Mouse (Mus musculus) C2C12 (cell line): ENCODE measurements around the gene Camk2n1. TPM values are rescaled to one million over a fixed set of nuclear protein-coding genes. Genes with fewer than 3 reads are reported as not detected.

Source experiments
- H3K27me3 ChIP-seq: one replicate; pipeline ENCODE4 v1.6.1; 2011; ENCODE audit not compliant: control insufficient read depth, insufficient read depth, insufficient read length
- H3K36me3 ChIP-seq: one replicate; pipeline ENCODE4 v1.6.1; 2011; ENCODE audit not compliant: control insufficient read depth, insufficient read depth
- H3K4me3 ChIP-seq: one replicate; pipeline ENCODE4 v1.5.1; 2011; ENCODE audit warnings: mild to moderate bottlenecking, control low read depth; ENCODE audit not compliant: poor library complexity, insufficient read depth, severe bottlenecking
- H3K79me2 ChIP-seq: one replicate; pipeline ENCODE4 v1.6.1; 2011; ENCODE audit not compliant: control insufficient read depth, insufficient read depth
- H3K79me3 ChIP-seq: one replicate; pipeline ENCODE4 v1.6.1; 2011; ENCODE audit warnings: low read depth, control low read depth
- H3ac ChIP-seq: one replicate; pipeline ENCODE3; 2011; ENCODE audit warnings: low read depth; ENCODE audit not compliant: control insufficient read depth, insufficient read length
- CEBPB ChIP-seq: IDR thresholded peaks from one replicate; pipeline ENCODE4 v1.6.1; 2011; ENCODE audit warnings: low read depth, mild to moderate bottlenecking, control low read depth, moderate library complexity
- CTCF ChIP-seq: IDR thresholded peaks from one replicate; pipeline ENCODE4 v1.5.1; 2011; ENCODE audit not compliant: control insufficient read depth, insufficient read depth, insufficient read length
- FOSL1 ChIP-seq: IDR thresholded peaks from one replicate; pipeline ENCODE4 v1.8.0; 2011; ENCODE audit warnings: mild to moderate bottlenecking, low read length; ENCODE audit not compliant: poor library complexity, insufficient read depth, severe bottlenecking
- MAX ChIP-seq: IDR thresholded peaks from one replicate; pipeline ENCODE4 v1.6.1; 2011; ENCODE audit warnings: mild to moderate bottlenecking, control low read depth
- MYOD1 ChIP-seq: IDR thresholded peaks from one replicate; pipeline ENCODE4 v1.6.1; 2011; ENCODE audit warnings: low read depth; ENCODE audit not compliant: control insufficient read depth, insufficient read length
- MYOG ChIP-seq: IDR thresholded peaks from one replicate; pipeline ENCODE4 v1.6.1; 2011; ENCODE audit not compliant: control insufficient read depth, insufficient read length; ENCODE audit errors: extremely low read depth
- USF1 ChIP-seq: IDR thresholded peaks from one replicate; pipeline ENCODE4 v1.6.1; 2011; ENCODE audit warnings: low read depth, mild to moderate bottlenecking, control low read depth, moderate library complexity
- polyA plus RNA-seq: library from polyadenylated mRNA; unstranded; fragments of >200 nt; fragmentation: generic; extraction: Trizol; gene quantifications from one replicate; pipeline ENCODE4 v1.2.1, GENCODE M21; 2012; ENCODE audit warnings: missing spikeins

Gene Camk2n1
- polyA plus RNA-seq, 1 experiment = 0.48 TPM

DNA sequence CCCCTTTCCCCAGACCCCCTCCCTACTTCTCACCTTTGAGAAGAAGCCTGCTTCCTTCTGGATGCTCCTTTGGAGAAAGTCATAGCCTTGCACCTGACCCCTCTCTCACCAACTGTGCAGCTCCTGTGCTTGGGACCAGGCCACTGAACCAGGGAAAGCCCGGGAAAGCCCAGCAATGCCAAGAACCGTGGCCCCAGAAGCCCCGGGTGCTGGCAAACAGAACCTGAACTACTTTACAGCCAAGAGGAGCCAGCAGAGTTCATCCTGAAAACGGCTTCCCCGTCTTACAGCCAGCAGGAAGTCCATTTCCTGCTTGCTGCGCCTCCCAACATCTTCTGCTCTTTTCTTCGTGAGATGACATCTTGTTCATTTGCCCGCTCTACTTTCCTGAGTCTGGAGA, 28.6 kb downstream of the Camk2n1 start:
- H3K4me3 ChIP-seq = no peak overlapping the region
- H3K36me3 ChIP-seq = no peaks in the 10 kb centered on the region
- no peak overlapping the region for H3ac ChIP-seq
- H3K27me3 ChIP-seq = peaks cover 54% of the 10 kb centered on the region
- H3K79me3 ChIP-seq = no peaks in the 10 kb centered on the region
- TF ChIP-seq CTCF (no peak), MYOD1 (no peak), MYOG (no peak), USF1 (no peak), MAX (no peak), CEBPB (no peak), FOSL1 (no peak)
- H3K79me2 ChIP-seq = no peaks in the 10 kb centered on the region

DNA sequence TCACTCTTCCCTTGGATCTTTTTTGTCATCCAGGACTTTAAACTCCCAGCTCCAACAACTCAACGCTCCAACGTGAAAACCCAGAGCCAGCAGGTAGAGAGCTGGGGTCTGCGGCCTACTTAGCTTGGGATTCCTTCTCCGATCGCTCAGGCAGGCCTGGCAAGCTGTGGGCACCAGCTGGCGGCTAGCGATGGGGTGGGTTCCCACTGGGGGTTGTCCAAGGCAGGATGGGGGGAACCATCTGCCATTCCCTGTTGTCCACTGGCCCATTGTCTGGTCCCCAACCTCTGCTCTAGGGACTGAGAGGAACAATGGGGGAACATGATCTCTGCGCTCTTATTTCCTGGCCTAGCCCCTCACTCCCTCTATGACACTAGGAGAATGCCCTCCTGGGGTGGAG, 34.1 kb downstream of the Camk2n1 start:
- Histone ChIP-seq H3K4me3 (no peak overlapping the region), H3K36me3 (no peaks in the 10 kb centered on the region)
- TF ChIP-seq CTCF = no peak
- no peak for TF ChIP-seq MAX
- no peak for TF ChIP-seq FOSL1
- TF ChIP-seq MYOD1 = no peak

DNA sequence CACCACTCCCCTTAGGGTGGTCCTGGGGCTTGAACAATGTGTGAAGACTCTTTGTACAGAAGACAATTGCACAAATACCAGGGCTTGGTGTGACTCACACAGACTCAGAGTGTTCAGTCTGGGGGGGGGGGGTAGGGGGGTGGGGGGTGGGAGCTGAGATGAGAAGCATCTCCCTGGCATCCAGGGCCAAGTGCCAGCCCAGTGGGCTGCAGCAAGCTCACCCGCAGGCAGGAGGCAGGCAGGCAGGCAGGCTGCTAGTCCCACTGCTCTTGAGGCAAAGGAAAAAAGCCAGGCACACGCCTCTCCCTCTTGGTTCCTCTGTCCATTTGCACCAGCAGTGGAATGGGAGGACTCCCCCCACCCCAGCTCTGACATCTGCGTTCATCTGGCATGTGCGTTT, 37.0 kb downstream of the Camk2n1 start:
- Histone ChIP-seq H3K79me3 (no peaks in the 10 kb centered on the region), H3K36me3 (no peaks in the 10 kb centered on the region), H3ac (no peak overlapping the region), H3K4me3 (no peak overlapping the region), H3K79me2 (no peaks in the 10 kb centered on the region), H3K27me3 (peaks cover 15% of the 10 kb centered on the region)
- no peak for TF ChIP-seq MYOD1
- TF ChIP-seq CTCF = no peak
- TF ChIP-seq CEBPB = no peak
- no peak for TF ChIP-seq MYOG
- no peak for TF ChIP-seq MAX
- no peak for TF ChIP-seq FOSL1
- TF ChIP-seq USF1 = no peak

More for the DNA sequence above, 34.1 kb downstream of the Camk2n1 start:
- no peak overlapping the region for H3ac ChIP-seq
- no peaks in the 10 kb centered on the region for H3K79me2 ChIP-seq
- H3K27me3 ChIP-seq = peaks cover 24% of the 10 kb centered on the region
- no peaks in the 10 kb centered on the region for H3K79me3 ChIP-seq

DNA sequence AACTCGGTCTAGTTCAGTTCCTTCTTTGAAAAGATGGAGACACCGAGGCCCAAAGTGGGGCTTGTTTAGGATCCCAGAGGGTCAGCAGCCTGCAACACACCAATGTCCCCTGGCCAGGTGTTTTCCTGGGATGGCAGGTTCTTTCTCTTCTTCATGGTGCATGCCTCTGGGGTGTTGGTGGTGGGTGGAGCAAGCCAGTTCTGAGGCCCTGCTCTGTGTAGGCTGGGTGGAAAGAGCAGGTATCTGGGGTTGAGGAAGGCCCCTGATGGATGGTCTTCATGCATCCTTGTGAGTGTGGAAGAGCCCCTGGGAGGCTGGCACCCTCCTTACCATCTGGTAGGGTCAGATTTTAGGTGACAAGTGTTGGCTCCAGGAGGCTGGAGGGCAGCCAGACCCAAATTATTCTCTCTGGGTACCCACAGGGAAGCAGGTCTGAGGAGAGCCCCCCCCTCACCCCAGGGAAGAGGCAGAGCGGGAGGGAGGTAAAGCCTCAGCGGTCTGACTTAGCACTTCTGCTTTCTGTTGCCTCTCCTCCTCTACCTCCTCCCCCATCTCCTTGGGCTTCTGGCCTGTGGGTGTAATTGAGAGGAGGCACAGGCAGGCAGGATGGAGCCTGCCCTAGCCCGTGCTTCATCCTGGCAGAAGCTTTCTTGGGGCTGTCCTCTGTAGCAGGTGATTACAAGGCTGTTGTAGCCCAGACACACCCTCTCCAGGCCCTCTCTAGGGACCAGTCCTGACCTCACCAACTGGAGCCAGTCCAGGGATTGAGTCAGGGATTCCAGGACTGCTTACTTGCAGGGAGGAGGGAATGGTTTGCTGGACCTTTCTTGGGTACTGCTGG, 39.3 kb downstream of the Camk2n1 start:
- no peaks in the 10 kb centered on the region for H3K79me3 ChIP-seq
- no peaks in the 10 kb centered on the region for H3K79me2 ChIP-seq
- H3K36me3 ChIP-seq = no peaks in the 10 kb centered on the region
- no peak overlapping the region for H3ac ChIP-seq
- H3K27me3 ChIP-seq = peaks cover 5% of the 10 kb centered on the region
- no peak overlapping the region for H3K4me3 ChIP-seq
- TF ChIP-seq MYOD1 (peak; percentile 12), USF1 (no peak)

DNA sequence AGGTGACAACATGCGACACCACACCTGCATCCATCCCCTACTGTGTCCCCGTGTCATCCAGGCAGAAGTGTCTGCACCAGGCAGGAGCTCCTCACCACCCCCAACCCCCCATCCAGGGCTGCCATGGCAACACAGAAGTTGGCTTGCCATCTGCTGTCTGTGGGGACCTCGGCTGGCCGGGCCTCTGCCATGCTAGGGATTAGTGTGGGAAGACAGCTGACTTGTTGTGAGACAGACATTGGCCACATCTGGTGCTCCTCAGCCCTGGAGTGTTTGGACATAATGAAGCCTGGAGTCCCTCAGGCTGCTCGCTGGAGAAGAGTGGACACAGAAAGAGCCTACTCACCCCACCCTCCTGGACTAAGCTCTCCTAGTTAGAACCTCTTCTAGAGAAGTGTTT, 40.8 kb downstream of the Camk2n1 start:
- Histone ChIP-seq H3K79me2 (no peaks in the 10 kb centered on the region), H3K27me3 (peaks cover 5% of the 10 kb centered on the region)
- TF ChIP-seq USF1 = no peak
- TF ChIP-seq CEBPB = no peak
- no peak for TF ChIP-seq CTCF
- no peak for TF ChIP-seq MAX
- TF ChIP-seq FOSL1 = no peak
- TF ChIP-seq MYOG = no peak
- TF ChIP-seq MYOD1 = no peak

DNA sequence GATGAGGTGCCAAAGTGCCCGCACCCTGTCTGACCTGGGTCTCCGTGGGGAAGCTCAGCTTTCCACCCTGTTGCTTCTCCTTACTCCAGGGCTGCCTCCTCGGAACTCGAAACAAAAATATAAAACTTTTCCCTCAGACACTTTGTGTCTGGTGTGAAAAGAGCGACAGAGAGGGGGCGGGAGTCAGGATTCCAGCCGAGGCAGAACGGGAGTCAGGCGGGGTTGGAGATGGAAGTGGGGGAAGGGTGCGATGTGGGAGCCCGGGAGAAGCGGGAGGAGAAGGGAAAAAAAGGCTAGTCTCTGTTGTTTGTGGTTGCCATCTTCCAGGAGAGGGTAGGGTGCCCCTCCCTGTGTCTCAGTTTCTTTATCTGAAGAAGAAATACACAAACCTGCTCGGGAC, 41.7 kb downstream of the Camk2n1 start:
- TF ChIP-seq CEBPB = no peak
- TF ChIP-seq MYOD1 = no peak
- TF ChIP-seq CTCF = no peak
- no peaks in the 10 kb centered on the region for H3K36me3 ChIP-seq
- H3K79me3 ChIP-seq = no peaks in the 10 kb centered on the region
- H3K27me3 ChIP-seq = peaks cover 5% of the 10 kb centered on the region
- H3ac ChIP-seq = no peak overlapping the region
- no peak overlapping the region for H3K4me3 ChIP-seq
- no peaks in the 10 kb centered on the region for H3K79me2 ChIP-seq

More for the DNA sequence above, 40.8 kb downstream of the Camk2n1 start:
- H3ac ChIP-seq = no peak overlapping the region
- no peaks in the 10 kb centered on the region for H3K36me3 ChIP-seq
- no peak overlapping the region for H3K4me3 ChIP-seq
- H3K79me3 ChIP-seq = no peaks in the 10 kb centered on the region
